15 mouse cellular contexts compared by ENCODE assay signal in genomic region chr14:53980771-53981170, GRCm38 (mm10).
"Had no signal": no experiment of that assay in that cellular context is flagged by ENCODE, and none has a peak within 500 bp of the region (broad histone marks: within the 10 kb centered on the region; RNA-seq: fewer than 3 reads in every experiment).

No protein-coding gene starts in this region.

- ATAC-seq: liver, postnatal 0 days; midbrain, embryonic 15.5 days had no signal

- H3K27ac ChIP-seq: left cerebral cortex, adult 2 months; limb, embryonic 12.5 days; liver, embryonic 13.5 days; lung, embryonic 15.5 days; macrophage; midbrain, embryonic 15.5 days; neural tube, embryonic 13.5 days had no signal

- H3K4me1 ChIP-seq: limb, embryonic 12.5 days; liver, embryonic 13.5 days; lung, embryonic 15.5 days; megakaryocyte, embryonic 14.5 days; midbrain, embryonic 15.5 days; neural tube, embryonic 13.5 days had no signal

- H3K4me3 ChIP-seq: left cerebral cortex, adult 2 months; limb, embryonic 12.5 days; liver, embryonic 13.5 days; lung, embryonic 15.5 days; megakaryocyte, embryonic 14.5 days; midbrain, embryonic 15.5 days; neural tube, embryonic 13.5 days had no signal

- H3K9me3 ChIP-seq: limb, embryonic 12.5 days; liver, embryonic 13.5 days; lung, embryonic 15.5 days; megakaryocyte, embryonic 14.5 days; midbrain, embryonic 15.5 days; neural tube, embryonic 13.5 days had no signal

- DNase-seq: kidney, postnatal 25 days; liver; liver, embryonic 13.5 days; liver, postnatal 0 days; lung, postnatal 14 days; retina, postnatal 1 day; right cerebral cortex, postnatal 14 days had no signal

- H3K36me3 ChIP-seq: limb, embryonic 12.5 days; liver, embryonic 13.5 days; lung, embryonic 15.5 days; midbrain, embryonic 15.5 days; neural tube, embryonic 13.5 days had no signal

- H3K9ac ChIP-seq: limb, embryonic 12.5 days; liver, embryonic 13.5 days; liver, postnatal 0 days; lung, embryonic 15.5 days; midbrain, embryonic 15.5 days; neural tube, embryonic 13.5 days had no signal

- H3K27me3 ChIP-seq: limb, embryonic 12.5 days; liver, embryonic 13.5 days; lung, embryonic 15.5 days; midbrain, embryonic 15.5 days; neural tube, embryonic 13.5 days had no signal

- H3K4me2 ChIP-seq: limb, embryonic 12.5 days; liver, embryonic 13.5 days; lung, embryonic 15.5 days; midbrain, embryonic 11.5 days; midbrain, embryonic 15.5 days; neural tube, embryonic 13.5 days had no signal
